Mouse (Mus musculus) G1E-ER4 (cell line): Measurements from ENCODE around the gene Trp53rkb. TPM values are rescaled to one million over a fixed set of nuclear protein-coding genes. Genes with fewer than 3 reads are reported as not detected.

Experiments used
- GATA1 ChIP-seq: IDR thresholded peaks from one replicate; pipeline ENCODE4 v1.8.0; 2012; ENCODE audit warnings: low read length, inconsistent platforms
- polyA plus RNA-seq: library from polyadenylated mRNA; stranded (reverse); fragments of >175 nt; gene quantifications from 2 replicates; pipeline ENCODE4 v1.2.3, GENCODE M21; 2012

The Trp53rkb gene
- polyA plus RNA-seq, 1 experiment: 4.5 TPM

- TF ChIP-seq GATA1: no peak
Observed at GRCm38 (mm10) chr2:166784376-166784775, 8.0 kb upstream of the Trp53rkb start.

DNA sequence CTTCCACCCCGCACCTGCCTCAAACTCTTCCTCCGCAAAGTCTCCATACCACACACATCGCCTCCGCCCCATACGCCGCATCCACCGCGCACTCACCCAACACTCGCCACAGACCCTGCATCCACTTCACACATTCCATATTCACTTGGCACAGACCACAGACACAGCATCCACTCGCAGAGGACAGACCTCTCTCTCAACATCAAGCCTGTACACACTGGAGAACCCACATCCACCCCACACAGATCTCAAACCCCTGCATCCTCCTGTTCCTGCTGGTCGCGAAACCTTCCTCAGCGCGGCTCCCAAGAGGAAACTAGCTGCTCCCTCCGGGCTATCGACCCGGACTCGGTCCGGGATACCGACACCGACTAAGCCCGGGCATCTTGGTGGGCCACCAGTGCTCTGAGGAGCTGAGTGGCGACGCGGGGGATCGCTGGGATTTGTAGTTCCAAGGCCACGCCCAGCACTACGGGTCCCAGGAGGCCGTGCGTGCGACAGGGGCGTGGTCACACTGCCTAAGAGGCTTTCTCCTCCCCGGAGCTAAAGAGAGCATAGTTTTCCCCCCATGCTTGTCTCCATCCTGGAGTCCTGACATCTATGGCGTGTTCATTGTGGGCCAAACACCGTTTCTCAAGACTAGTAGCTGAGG is 5.9 kb upstream of the Trp53rkb start:
- no peak for TF ChIP-seq GATA1

DNA sequence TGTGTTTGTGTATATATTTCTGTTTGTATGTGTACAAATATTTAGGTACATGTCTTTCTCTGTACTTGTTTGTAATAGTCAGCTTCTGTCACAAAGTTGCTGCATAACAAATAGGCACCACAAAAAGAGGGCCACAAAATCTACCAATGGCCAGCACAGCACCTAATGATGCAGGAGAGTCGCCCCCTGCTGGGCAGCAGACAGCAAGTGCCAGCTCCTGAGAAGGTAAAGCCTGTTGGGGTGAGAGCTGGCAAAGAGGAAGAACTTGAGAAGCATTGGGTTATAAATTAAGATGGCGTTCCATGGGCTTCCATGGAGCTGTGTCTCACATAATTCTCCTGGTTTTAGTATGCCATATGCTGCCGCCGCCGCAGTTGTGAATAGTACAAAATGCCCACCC is 593 bp upstream of the Trp53rkb start:
- TF ChIP-seq GATA1: no peak

- TF ChIP-seq GATA1: no peak
Observed at GRCm38 (mm10) chr2:166799615-166800472, 7.5 kb downstream of the Trp53rkb start.

DNA sequence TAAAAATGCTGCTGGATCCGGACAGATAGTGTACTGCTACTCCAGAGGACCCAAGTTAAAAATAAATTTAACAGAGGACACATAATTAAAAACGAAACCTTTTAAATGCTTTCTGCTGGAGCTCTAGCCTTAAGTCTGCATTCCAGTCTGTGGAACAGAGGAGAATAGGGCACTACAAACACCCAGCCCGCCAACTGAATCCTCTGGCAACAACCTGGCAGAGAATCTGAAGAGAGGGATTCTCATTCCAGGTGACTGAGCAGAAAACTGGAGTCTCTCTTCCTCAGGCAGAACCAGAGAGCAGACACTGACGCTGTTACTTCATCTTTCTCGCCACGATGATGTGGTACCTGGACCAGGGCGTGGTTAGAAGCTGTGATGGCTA is 8.1 kb downstream of the Trp53rkb start:
- TF ChIP-seq GATA1: no peak

GRCm38 (mm10) chr2:166801436-166801835 is 9.1 kb downstream of the Trp53rkb start:
- no peak for TF ChIP-seq GATA1

- no peak for TF ChIP-seq GATA1
Observed at GRCm38 (mm10) chr2:166803298-166803697, 11.0 kb downstream of the Trp53rkb start.

DNA sequence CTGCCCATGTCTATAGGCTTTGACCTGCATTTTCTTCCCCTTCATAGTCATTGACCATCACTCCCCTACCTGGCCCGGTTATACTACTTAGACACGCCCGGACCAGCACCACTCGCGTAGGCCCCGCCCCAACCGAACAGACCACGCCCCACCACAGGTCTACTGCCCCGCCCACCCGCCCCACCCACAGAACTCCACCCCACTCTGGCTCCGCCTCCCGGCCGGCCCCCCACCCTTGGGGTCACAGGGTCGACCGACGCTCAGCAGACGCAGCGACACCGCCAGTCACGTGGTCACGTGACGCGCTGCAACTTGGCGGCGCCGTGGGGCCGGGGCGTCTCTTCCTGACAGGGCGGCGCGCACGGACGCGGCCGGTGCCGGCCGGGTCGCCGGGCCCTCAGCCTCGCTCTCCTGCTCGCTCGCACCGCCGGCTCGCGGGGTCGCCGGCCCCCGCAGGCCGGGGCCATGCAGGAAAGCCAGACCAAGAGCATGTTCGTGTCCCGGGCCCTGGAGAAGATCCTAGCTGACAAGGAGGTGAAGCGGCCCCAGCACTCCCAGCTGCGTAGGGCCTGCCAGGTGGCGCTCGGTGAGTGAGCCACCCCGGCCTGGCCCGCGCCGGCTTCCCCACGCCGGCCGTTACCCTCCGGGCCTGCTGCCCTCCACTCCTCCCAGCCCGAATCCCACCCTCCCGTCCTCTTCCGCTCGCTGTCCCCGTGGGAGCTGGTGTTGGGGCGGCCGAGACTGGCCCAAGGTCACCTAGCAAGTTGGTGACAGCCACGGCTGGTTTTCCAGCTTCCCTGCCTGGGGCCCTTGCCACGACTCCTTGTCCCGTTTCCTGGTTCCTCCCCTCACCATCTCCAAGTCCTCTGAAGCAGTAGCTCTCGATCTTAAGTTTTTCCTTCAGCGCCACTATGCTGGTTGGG is 13.2 kb downstream of the Trp53rkb start, which contains the start of gene Arfgef2:
TSS of gene Arfgef2 (plus strand) at position 339 of the 923 bp plus-strand sequence.
- no peak for TF ChIP-seq GATA1

DNA sequence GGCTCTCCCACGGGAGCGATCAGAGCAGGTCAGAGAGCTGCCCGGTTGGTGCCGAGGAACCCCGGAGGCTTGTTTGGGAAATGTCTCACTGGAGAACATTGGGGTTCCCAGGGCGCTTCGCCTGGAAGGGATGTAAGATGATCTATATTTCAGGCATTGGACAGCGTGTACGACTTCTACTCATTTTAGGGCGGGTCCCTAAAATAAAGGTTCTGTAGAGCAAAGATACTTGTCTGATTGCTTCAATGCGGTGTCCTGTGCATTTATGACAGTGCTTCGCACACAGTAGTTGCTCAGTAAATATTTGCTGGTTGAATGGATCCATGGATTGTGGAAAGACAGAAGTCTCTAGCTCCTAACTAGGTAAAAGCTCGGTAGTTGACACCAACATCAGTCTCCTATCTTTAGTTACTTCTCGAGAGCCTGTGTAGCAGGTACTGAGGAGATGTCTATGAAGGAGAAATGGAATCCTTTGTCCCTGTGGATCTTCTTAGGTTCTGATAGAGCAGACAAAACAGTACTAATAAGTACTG is 13.9 kb downstream of the Trp53rkb start:
- TF ChIP-seq GATA1: no peak

- no peak for TF ChIP-seq GATA1
Observed at GRCm38 (mm10) chr2:166806813-166807212, 14.5 kb downstream of the Trp53rkb start.

- no peak for TF ChIP-seq GATA1
Observed at GRCm38 (mm10) chr2:166809499-166809898, 17.2 kb downstream of the Trp53rkb start.

DNA sequence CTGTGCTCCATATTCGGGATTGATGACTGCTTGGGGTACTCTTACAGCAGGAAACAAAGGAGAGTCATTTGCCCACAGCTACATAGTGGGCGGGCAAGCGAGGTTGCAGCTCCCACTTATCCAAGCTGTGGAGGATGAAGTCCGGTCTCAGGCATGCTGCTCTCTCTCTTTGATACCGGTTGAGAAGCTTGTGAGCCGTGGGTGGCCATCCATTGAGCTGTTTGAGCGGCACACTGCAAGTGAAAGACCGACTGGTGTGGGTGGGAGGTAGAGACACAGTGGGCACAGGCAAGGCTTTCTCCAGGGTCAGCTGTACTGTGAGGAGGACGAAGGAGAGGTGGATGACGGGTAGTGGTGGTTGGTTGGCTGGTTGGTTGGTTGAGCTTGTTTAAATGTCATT is 18.5 kb downstream of the Trp53rkb start:
- no peak for TF ChIP-seq GATA1

DNA sequence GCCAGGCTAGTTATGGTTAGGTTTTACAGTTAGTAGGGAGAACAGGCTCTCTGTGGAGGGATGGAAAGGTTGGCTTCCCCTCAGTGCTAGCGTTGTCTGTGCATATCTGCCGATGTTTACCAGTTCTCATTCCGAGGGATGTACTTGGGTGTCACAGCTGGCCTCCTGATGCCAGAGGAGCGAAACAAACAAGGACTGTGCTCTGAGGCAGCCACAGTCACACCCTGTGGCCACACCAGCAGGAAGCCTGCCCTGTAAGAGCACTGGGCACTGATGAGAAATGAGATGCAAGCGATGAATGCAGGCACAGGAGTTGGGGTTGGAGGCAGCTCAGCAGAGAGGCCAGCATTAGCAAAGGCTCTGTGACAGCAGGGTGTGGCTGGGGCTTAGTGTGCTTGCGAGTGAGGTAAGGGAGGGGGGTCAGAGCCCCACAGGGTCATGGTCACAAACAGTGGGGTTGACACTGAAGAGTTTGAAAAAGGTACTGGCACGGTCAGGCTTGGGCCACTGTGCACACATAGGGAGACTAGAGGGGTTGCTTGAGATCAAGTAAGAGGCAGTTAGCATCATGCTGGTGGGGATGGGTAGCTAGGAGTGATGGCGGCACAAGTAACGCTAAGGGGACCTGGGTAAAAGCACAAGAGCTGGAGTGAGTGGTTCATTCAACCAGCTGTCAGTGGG is 26.3 kb downstream of the Trp53rkb start:
- no peak for TF ChIP-seq GATA1

DNA sequence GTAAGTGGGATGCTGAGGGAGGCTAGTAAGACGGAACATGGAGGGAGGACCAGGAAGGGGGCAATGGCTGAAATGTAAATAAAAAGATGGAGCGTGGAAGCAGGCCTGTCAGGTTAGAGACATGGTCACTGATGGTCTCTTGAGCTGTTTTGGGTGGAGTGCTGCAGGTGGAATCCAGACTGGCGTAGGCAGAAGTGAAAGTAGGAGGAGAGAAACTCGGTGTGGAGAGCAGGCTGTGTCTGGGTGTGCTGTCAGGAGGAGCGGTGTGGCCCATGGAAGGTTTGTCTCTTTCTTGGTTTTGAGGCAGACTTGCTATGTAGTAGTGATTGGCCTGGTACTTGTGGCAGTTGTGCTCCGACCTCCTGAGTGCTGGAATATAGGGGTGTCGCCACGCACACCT is 27.5 kb downstream of the Trp53rkb start:
- no peak for TF ChIP-seq GATA1

DNA sequence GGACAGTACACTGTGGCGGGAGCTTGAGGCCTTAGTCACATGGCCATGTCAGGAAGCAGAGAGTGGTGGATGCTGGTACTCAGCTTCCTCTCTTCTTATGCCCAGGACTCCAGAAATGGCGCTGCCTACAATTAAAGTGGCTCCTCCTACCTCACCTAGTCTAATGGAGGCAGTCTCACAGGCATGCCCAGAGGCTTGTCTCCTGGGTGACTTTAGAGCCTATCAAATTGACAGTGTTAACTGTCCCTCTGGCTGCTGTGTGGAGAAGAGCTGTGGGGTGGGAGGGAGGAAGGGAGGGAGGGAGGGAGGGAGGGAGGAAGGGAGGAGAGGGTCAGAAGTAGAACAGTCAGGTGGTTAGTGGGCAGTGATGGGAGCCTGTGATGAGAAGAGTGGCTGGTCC is 28.5 kb downstream of the Trp53rkb start:
- TF ChIP-seq GATA1: no peak
